Mouse (Mus musculus): ENCODE data around the gene H13.

H13 gene

DNA sequence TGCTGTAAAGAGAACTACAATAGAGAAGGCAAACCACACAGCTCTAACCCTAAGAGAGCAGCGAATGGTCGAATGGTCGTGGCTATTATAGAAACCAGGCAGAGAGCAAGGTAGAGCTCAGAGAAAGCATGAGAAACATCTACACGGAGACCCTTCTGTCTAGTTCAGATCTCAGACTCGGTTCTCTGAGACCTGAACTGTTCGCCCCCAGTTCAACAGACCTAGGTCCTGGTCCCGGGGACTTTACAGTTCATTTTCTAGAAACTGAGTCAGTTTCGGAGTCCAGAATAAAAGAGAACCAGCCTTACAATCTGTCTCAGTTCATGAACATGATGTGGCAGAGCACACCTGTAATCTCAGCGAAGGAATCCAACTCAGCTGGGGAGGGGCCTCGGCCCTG is 65.2 kb downstream of the H13 start:
- no peak for DNase-seq (ENCODE audit: low read depth, low spot score)

DNA sequence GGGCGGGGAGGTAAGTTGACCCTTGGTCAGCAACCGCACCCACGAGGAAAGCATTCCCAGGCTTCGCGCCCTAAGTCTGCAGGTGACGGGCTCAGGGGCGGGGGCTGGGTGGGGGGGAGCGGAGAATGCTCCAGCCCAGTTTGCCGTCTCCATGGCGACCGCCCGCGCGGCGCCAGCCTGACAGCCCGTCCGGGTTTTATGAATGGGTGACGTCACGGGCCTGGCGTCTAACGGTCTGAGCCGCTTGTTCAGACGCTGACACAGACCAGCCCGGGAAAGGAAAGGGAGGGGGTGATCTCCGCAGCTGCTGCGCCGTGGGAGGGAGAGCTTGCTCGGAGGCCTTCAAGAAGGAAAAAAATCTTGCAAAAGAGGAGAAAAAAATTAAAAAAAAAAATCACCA is 65.7 kb downstream of the H13 start:
- DNase-seq (ENCODE audit: low read depth, low spot score) = peak; percentile 65

DNA sequence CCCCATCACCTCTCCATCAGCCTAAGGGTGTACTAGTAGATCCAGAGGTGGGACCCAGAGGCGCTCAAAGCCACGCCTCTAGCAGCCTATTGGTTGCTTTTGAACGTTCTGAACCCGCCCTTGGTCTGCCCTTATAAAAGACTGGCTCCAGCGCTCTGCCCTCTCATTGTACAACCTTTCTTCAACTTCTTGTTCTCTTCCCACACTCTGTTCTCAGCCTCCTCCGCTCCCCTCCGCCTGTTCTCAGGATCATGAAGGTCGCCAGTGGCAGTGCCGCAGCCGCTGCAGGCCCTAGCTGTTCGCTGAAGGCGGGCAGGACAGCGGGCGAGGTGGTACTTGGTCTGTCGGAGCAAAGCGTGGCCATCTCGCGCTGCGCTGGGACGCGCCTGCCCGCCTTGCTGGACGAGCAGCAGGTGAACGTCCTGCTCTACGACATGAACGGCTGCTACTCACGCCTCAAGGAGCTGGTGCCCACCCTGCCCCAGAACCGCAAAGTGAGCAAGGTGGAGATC is 66.9 kb downstream of the H13 start, which contains the start of gene Id1:
Gene Id1, plus strand, starts transcription at position 162 of the 512 bp plus-strand sequence.
- peak; percentile 55 for DNase-seq (ENCODE audit: low read depth, low spot score)

DNA sequence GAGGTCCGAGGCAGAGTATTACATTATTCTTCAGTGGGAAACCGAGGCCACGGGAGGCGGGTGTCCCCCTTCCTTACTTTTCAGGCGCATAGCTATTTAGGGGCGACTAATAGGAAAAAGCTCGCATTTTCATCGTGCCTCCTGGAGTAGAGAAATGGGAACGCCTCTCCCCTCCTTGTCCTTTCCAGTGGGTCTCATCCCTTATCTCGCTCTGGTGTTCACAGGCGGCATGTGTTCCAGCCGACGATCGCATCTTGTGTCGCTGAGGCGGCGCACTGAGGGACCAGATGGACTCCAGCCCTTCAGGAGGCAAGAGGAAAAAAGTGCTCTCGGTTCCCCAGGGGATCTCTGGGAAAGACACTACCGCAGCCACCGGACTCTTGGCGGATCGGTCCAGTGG is 67.5 kb downstream of the H13 start:
- no peak for DNase-seq (ENCODE audit: low read depth, low spot score)

DNA sequence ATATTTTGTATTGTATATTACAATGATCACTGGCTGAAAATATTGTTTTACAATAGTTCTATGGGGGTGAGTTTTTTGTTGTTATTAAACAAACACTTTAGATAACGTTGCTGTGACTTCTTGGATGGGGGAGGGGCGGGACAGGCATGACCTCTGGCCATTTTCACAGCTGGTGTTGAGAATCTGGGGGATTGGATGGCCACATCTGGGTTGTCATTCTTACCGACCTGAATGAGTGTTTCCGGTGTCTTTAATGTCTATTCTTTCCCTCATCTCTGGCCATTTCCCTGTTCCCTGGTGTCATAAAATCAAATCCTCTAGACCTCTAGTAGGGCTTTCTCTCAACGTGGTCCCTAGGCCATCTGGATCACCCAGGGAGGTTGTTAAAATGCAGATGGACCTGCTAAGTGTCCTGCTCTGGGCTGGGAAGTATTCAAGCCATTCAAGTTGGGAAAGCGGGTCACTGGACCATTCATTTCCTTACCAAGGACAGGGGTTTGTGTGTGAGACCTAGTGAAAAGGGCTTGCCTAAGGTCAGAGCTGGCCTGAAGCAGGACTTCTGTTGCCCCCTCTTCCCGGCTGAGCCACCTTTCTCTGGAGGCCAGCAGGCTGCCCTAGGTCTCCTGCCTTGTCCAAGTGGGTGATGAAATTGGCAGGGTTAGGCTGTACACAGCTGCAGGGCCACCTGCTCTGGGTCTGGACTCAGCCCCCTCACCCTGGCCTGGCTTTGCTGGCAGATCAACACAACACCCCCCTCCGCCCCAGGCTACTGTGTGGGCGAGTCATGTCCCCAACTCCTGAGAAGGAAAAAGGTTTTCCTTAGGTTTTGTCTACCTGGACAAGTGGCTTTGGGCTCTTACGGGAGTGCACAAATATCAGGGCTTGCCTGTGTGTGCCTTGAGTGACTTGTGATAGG is 68.3 kb downstream of the H13 start:
- DNase-seq (ENCODE audit: low read depth, low spot score) = no peak

DNA sequence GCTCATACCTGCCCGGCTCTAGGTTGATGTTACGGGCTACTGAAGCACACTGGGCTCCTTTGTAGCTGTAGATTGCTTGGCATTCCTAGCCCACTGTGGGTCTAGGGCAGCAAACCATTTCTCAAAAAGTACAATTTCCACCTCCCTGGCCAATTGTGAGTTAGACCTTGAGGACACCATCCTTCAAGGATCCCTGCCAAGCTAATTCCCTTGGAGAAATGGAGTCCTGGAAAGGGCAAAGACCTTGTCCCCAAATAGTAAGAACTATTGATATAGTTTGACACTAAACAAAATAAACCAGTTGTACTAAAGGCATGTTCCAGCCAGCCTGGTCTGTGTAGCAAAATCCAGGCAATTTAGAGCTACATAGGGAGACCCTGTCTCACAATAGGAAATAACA is 69.1 kb downstream of the H13 start:
- DNase-seq (ENCODE audit: low read depth, low spot score) = no peak

GRCm38 (mm10) chr2:152739031-152739841 is 70.0 kb downstream of the H13 start:
- DNase-seq (ENCODE audit: low read depth, low spot score) = no peak

- DNase-seq (ENCODE audit: low read depth, low spot score) = no peak
Measured at GRCm38 (mm10) chr2:152739842-152740260, 70.6 kb downstream of the H13 start.

GRCm38 (mm10) chr2:152740490-152740889 is 71.2 kb downstream of the H13 start:
- no peak for DNase-seq (ENCODE audit: low read depth, low spot score)

GRCm38 (mm10) chr2:152741153-152742041 is 72.1 kb downstream of the H13 start:
- no peak for DNase-seq (ENCODE audit: low read depth, low spot score)

GRCm38 (mm10) chr2:152742435-152742834 is 73.2 kb downstream of the H13 start:
- DNase-seq (ENCODE audit: low read depth, low spot score) = no peak

DNA sequence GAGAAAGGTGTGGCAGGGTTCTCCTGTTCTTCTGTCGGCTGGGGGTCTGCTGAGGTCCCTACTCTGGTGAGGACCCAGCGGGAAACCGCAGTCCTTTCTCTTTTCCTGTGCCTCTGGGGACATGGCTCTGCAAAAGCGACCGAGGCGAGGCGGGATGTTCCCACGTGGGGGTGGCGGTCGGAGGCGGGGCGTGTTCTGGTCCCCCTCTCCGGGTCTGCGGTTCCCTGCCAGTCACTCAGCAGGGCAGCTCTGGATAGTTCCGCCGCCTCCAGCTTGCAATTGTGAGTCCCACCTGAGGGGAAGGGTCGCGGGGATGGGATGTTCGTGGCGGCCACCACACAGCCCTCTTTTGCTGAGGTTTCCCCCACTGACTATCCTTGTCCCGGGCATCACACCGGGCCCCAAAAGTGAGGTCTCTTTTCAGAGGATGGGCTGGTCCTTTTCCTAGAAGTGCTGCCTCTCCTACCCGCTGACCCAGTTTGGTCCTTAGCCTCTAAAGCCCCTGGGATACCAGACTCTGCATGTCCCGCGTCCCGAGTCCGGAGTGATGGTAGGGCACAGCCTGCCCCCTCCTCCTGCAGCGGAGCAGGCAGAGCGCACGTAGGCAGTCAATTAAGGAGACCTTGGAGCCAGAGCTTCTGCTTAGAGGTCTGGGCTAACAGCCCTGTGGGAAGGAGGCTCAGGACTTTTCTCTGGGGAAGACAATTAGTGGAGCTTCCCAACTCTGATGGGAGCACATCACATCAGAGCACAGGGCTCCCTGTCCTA is 84.9 kb downstream of the H13 start, which contains the start of gene Cox4i2:
Gene Cox4i2, plus strand, starts transcription at position 230 of the 768 bp plus-strand sequence.
- no peak for DNase-seq (ENCODE audit: low read depth, low spot score)

GRCm38 (mm10) chr2:152756474-152757393 is 87.5 kb downstream of the H13 start:
- no peak for DNase-seq (ENCODE audit: low read depth, low spot score)

DNA sequence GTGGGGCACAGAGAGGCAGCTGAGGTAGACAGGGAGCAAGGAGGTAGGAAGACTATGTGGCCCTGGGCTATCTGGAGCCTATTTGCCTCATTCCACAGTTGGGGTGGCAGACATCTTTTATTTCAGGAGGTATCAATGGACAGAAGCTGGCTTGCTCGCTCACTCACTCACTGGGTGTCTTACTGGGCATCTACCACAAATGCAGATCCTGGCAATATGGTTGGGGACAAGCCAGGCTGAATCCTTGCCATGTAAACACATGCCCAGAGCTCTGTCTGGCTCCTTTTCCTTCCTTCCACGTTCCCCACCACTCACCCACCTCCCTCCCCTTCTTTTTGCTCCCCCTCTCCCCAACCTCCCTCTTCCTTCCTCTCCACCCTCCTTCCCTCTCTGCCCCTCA is 88.2 kb downstream of the H13 start:
- DNase-seq (ENCODE audit: low read depth, low spot score) = no peak
